Mouse (Mus musculus) megakaryocyte, embryonic 14.5 days (primary cell): ENCODE measurements at regions not wholly inside any gene's neighbourhood (a gene's known extent, or its start where the extent isn't known, plus 50 kb on each side); places are given as distances from the start of the nearest gene placed in this dataset.

ENCODE experiments used
- H3K27me3 ChIP-seq: replicated peaks from 2 replicates; pipeline ENCODE3; 2012; ENCODE audit warnings: inconsistent platforms
- H3K36me3 ChIP-seq: replicated peaks from 2 replicates; pipeline ENCODE3; 2012; ENCODE audit warnings: low read length, inconsistent platforms, mixed read lengths
- H3K4me1 ChIP-seq: 2 replicates; pipeline ENCODE4 v1.6.1; 2012; ENCODE audit warnings: inconsistent platforms
- H3K4me3 ChIP-seq: replicated peaks from 2 replicates; pipeline ENCODE3; 2012; ENCODE audit warnings: moderate library complexity, mild to moderate bottlenecking, inconsistent platforms
- H3K9me3 ChIP-seq: 2 replicates; pipeline ENCODE4 v1.6.1; 2012; ENCODE audit warnings: inconsistent platforms
- FLI1 ChIP-seq: IDR thresholded peaks from 2 replicates; pipeline ENCODE4 v1.6.1; 2012; ENCODE audit warnings: low read length, inconsistent platforms, mixed read lengths
- GATA1 ChIP-seq: IDR thresholded peaks from 3 replicates; pipeline ENCODE4 v1.6.1; 2012; ENCODE audit warnings: mixed read lengths, low read length, inconsistent platforms, borderline replicate concordance

- Histone ChIP-seq H3K27me3 (no peaks in the 10 kb centered on the region), H3K4me1 (peaks cover 8% of the 10 kb centered on the region), H3K36me3 (no peaks in the 10 kb centered on the region), H3K4me3 (no peak overlapping the region), H3K9me3 (no peaks in the 10 kb centered on the region)
- TF ChIP-seq GATA1 = no peak
- no peak for TF ChIP-seq FLI1
Measured at GRCm38 (mm10) chr13:8119986-8120385, 82.7 kb upstream of the Adarb2 start.

GRCm38 (mm10) chr13:8134764-8135163 is 67.9 kb upstream of the Adarb2 start:
- H3K4me3 ChIP-seq = no peak overlapping the region
- H3K9me3 ChIP-seq = no peaks in the 10 kb centered on the region

GRCm38 (mm10) chr13:8139396-8139795 is 63.3 kb upstream of the Adarb2 start:
- Histone ChIP-seq H3K27me3 (no peaks in the 10 kb centered on the region), H3K9me3 (no peaks in the 10 kb centered on the region), H3K4me1 (no peaks in the 10 kb centered on the region), H3K36me3 (no peaks in the 10 kb centered on the region), H3K4me3 (no peak overlapping the region)
- TF ChIP-seq FLI1 = no peak
- no peak for TF ChIP-seq GATA1

More at GRCm38 (mm10) chr13:8134764-8135163, 67.9 kb upstream of the Adarb2 start:
- Histone ChIP-seq H3K4me1 (no peaks in the 10 kb centered on the region), H3K27me3 (no peaks in the 10 kb centered on the region), H3K36me3 (no peaks in the 10 kb centered on the region)
- TF ChIP-seq FLI1 (no peak), GATA1 (no peak)

- TF ChIP-seq GATA1 (no peak), FLI1 (no peak)
- Histone ChIP-seq H3K9me3 (no peaks in the 10 kb centered on the region), H3K4me3 (no peak overlapping the region), H3K36me3 (no peaks in the 10 kb centered on the region), H3K4me1 (no peaks in the 10 kb centered on the region), H3K27me3 (no peaks in the 10 kb centered on the region)
Measured at GRCm38 (mm10) chr13:8152168-8152567, 50.5 kb upstream of the Adarb2 start.
